Mouse (Mus musculus): Measurements from ENCODE around the gene Sox30.
"Not testable (repeated sequence)": the region's sequence is repeated elsewhere in the genome, so short reads cannot be mapped to it uniquely, and the experiment has no call there.

Gene Sox30

GRCm38 (mm10) chr11:46020246-46020645, 40.1 kb downstream of the Sox30 start:
- no peak for DNase-seq (ENCODE audit: low spot score in 2 of 2)

DNA sequence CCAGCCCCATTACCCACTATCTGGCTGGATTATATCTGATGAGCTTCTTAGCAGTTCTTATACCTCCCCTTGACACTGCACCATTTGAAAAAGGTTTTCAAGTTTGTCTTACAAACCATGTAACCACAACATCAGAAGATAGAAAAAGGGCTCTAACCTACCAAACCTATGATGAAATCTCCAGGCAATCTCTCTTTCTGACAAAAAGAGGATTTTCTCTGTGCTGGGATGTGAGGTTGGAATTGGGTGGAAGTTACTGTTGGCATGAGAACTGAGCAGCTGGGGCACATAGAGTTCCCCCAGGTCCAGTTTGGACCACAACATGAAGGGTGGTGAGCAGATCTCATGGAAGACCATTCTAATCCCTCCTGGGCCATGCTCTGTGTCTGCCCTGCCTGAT, 41.7 kb downstream of the Sox30 start:
- DNase-seq (ENCODE audit: low spot score in 2 of 2), result no peak

DNA sequence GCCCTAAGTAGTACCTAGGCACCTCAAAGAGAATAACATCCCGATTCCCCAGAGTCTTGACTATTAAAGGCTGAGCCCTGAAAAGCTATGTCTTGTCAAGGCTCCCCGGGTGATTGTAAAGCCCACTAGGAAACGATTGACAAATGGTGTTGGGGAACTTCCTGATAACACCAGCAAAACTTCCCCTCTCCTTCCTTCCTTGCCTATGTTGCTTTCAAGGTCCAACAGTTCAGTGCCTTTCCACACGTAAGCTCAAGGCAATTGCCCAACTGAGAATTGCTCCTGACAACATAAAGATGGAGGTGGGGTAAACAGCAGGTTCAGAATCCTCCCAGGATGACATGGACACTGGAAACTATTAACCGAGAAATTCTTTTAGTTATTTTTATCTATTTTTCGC, 42.9 kb downstream of the Sox30 start:
- no peak for DNase-seq (ENCODE audit: low spot score in 2 of 2)

- no peak for DNase-seq (ENCODE audit: low spot score in 2 of 2)
Observed at GRCm38 (mm10) chr11:46025962-46026392, 45.9 kb downstream of the Sox30 start.

DNA sequence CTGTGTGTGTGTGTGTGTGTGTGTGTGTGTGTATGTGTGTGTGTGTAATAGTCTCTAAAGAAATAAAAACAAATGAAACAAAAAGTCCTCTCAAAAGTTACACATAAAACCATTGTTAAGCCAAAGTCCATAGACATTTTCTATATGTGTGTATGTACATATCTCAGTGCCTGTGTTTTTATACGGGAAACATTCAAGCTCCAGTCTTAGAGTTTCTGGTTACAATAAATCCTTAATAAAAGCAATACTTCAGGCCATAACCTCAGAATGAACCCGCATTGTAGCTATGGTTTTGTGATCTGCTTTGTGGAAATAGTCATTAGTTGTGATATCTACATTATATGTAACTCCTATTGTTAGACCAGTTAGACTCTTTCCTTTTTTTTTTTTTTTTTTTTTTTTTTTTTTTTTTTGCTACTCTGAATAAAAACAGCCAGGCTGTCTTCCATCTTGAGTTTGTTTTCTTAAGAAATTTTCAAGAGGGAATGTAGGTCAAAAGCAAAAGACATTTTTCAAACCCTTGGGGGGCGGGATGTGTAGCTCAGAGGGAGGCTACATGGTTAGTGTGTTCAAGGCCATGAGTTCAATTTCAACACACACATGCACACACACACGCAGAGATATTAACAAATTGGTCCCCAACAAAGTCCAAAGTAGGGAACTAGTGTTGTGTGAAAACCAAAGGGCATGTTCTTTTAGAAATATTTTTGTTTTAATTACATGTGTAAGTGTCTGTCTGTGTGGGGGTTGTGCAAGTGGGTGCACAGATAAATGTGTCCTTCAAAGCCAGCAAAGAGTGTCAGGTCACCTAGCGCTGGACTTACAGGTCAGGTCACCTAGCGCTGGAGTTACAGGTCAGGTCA, 48.1 kb downstream of the Sox30 start:
- no peak for DNase-seq (ENCODE audit: low spot score in 2 of 2)

DNA sequence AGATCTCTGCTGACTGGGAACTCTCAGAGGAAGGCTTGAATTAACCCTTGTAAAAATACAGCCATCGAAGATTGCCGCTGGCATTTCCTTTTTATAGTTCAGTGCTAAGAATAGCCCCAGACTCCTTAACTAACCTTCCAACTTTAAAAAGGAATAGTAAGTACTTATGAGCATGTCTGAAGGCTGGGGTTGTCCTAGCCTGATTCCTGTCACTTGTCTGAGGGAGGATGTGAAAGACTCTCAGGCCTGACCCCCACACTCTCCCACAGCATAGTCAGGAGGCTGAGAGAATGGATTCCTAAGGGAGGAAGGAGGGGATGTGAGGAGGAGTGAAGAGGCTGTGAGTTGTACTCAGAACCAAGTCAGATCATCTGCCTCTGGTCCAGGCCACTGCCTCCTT, 49.4 kb downstream of the Sox30 start:
- no peak for DNase-seq (ENCODE audit: low spot score in 2 of 2)

GRCm38 (mm10) chr11:46030026-46030425, 49.9 kb downstream of the Sox30 start:
- no peak for DNase-seq (ENCODE audit: low spot score in 2 of 2)

DNA sequence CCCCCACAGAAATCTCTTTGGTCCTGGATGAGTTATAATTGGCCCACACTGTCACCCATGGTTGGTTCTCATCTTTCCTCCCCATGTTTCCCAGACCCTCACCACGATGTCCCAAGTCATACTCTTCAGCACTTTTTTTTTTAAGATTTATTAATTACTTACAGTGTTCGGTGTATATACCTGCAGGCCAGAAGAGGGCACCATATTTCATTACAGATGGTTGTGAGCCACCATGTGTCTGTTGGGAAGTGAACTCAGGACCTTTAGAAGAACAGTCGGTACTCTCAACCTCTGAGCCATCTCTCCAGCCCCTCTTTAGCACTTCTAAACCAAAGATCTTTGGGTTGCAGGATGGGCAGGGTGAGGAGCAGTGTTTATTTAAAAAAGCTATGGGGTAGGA, 51.4 kb downstream of the Sox30 start:
- no peak for DNase-seq (ENCODE audit: low spot score in 2 of 2)

GRCm38 (mm10) chr11:46032956-46033355, 52.8 kb downstream of the Sox30 start:
- DNase-seq (ENCODE audit: low spot score in 2 of 2), result no peak

DNA sequence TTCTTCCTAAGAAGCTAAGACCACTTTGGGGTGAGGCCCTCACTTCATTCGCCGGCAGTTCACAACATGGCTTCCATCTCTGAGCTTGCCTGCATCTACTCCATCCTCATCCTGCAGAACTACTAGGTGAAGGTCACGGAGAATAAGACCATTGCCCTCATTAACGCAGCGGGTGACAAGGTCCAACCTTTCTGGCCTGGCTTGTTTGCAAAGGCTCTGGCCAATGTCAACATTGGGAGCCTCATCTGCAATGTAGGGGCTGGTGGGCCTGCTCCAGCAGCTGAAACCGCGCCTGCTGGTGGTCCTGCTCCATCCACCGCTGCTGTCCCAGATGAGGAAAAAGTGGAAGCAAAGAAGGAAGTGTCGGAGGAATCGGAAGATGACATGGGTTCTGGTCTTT, 56.3 kb downstream of the Sox30 start:
- no peak for DNase-seq (ENCODE audit: low spot score in 2 of 2)

DNA sequence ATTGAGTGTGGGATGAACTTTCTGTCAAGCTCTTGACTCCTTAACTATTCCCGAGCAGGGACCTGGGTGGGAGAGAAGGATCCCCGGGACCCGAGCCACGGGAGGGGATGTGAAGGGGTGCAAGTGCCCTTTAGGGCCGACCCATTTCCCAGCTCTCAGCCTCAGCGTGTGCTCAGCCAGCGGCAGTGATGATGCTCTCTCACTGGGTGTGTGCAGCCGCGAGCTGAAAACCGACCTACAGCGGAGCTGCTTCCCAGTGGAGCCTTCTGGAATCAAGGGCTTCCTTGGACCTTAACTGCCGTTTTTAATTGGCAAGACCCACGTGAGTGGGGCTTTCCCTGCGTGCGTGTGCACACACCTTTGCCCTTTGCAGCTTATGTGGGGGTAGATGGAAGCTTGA, 58.8 kb downstream of the Sox30 start:
- no peak for DNase-seq (ENCODE audit: low spot score in 2 of 2)

DNA sequence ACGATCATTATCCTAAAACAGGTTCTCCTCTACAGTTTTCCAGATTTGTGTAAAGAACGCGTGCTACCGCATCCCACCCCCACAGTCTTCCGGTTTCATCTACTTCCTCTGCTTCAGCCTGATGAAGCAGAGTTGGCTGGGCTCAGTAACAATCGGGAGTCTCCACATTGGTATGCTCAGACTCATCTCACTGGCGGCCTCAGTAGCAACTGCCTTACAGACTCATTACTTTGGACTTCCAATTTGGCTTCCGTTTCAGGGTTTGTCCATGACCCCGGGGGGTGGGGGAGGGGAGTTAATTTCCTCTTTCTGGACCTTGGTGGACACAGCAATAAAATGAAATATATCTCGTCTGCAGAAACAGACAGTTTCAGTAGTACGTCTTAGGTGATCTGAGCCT, 59.2 kb downstream of the Sox30 start:
- DNase-seq (ENCODE audit: low spot score in 2 of 2), result no peak

GRCm38 (mm10) chr11:46040841-46041556, 60.9 kb downstream of the Sox30 start:
- no peak for DNase-seq (ENCODE audit: low spot score in 2 of 2)

DNA sequence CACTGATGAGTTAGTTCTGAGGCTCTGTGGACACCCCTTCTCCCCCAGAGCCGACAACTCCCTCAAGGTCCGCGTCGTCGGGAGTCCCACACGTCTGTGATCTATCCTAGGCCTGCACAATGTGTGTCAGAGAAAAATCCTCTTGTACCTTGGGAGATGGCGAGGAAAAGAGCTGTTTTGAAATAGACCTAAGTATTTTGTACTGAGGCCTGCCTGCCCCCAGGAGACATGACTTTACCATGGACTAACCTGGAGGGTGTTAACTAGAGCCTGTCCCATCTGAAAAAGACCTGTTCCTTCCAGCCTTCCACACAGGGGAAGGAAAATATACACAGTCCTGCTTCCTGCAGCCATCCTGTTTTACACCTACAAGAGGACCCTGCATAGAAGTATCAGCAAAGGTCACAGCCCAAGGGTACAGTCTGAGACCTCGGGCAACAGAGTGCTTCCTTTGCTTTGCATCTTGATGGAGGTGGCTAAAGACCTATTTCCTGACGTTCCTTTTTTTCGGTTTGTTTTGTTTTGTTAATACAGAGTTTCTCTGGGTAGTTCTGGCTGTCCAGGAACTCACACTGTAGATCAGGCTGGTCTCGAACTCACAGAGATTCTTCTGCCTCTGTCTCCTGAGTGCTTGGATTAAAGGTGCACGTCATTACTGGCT, 61.6 kb downstream of the Sox30 start:
- no peak for DNase-seq (ENCODE audit: low spot score in 2 of 2)

- no peak for DNase-seq (ENCODE audit: low spot score in 2 of 2)
Observed at GRCm38 (mm10) chr11:46044781-46045180, 64.7 kb downstream of the Sox30 start.

- DNase-seq (ENCODE audit: low spot score in 2 of 2), result no peak
Observed at GRCm38 (mm10) chr11:46047264-46047663, 67.2 kb downstream of the Sox30 start.

DNA sequence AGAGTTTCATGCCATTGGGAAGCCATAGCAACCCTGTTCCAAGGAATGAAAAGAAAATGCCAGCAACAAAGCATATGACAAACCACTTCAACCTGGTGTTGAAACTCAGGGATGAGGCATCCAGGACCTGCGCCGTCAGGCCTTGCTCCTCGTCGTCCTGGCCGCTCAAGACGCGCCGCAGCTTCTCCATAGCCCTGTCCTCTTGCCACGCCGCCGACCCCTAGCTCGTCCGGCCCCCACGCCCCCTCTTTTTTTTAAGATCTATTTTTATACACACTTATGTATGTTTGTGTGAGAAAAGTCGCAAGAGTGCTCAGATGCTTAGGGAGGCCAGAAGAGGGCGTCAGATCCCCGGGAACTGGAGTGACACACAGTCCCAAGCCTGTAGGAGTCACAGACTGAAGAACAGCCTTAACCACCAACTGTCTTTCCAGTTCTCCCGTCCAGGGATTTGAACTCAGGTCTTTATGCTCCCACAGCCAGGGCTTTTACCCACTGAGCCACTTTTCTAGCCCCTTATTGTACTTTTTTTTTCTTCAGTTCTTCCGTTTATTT, 72.1 kb downstream of the Sox30 start, which contains the start of gene Gm12166:
Gm12166 (minus strand) TSS at position 217 of the 555 bp plus-strand sequence.
- peak in 1 of 2 experiments; percentile 33 for DNase-seq (ENCODE audit: low spot score in 2 of 2)

GRCm38 (mm10) chr11:46053457-46053856, 73.3 kb downstream of the Sox30 start:
- not testable (repeated sequence) for DNase-seq (ENCODE audit: low spot score in 2 of 2)

- no peak for DNase-seq (ENCODE audit: low spot score in 2 of 2)
Observed at GRCm38 (mm10) chr11:46054311-46054710, 74.2 kb downstream of the Sox30 start.

GRCm38 (mm10) chr11:46054911-46055895, 75.1 kb downstream of the Sox30 start:
- no peak for DNase-seq (ENCODE audit: low spot score in 2 of 2)

All from frontal cortex, postnatal 25 days (tissue).